Mouse (Mus musculus) liver, adult 2 months (tissue): ENCODE data around the gene Cdh15.
A peak's percentile ranks its signal among the peaks of the same experiment; 100 is the strongest.

Experiments
- CTCF ChIP-seq: fragments of 200-500 bp; IDR thresholded peaks from 2 replicates; pipeline ENCODE4 v1.5.1; 2011; ENCODE audit warnings: low read depth, low read length, control low read depth
- POLR2A ChIP-seq: fragments of 200-500 bp; IDR thresholded peaks from 2 replicates; pipeline ENCODE4 v1.6.1; 2011; ENCODE audit warnings: low read length, control low read depth; ENCODE audit not compliant: insufficient read depth; ENCODE audit errors: extremely low read depth

DNA sequence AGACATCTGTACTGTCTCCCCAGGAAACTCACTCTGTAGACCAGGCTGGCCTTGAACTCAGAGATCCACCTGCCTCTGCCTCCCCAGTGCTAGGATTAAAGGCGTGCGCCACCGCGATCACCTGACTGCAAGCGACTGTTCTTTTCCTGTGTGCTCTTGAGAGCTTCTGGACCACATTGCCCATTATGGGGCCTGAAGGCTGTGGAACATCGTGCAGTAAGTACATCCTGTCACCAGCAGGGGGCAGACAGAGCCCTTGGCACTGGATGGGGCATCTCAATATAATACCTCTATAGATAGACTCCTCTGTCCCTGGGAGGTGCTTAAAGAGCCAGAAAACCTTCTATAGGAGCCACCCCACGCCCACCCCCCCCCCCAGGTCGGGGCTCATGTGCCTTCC lies 12.8 kb upstream of the Cdh15 start:
- TF ChIP-seq POLR2A (no peak), CTCF (peak; percentile 90)
